Mouse (Mus musculus) T-helper 2 cell (primary cell): ENCODE results near the gene Alyref.

Experiments used
- in situ Hi-C: fragments of 300-600 bp; cut with MboI, MseI; formaldehyde crosslinking; loops from one replicate; pipeline ENCODE4 v1.15.1; 2025; ENCODE audit warnings: high pct_unique_total_duplicates

The Alyref gene

DNA sequence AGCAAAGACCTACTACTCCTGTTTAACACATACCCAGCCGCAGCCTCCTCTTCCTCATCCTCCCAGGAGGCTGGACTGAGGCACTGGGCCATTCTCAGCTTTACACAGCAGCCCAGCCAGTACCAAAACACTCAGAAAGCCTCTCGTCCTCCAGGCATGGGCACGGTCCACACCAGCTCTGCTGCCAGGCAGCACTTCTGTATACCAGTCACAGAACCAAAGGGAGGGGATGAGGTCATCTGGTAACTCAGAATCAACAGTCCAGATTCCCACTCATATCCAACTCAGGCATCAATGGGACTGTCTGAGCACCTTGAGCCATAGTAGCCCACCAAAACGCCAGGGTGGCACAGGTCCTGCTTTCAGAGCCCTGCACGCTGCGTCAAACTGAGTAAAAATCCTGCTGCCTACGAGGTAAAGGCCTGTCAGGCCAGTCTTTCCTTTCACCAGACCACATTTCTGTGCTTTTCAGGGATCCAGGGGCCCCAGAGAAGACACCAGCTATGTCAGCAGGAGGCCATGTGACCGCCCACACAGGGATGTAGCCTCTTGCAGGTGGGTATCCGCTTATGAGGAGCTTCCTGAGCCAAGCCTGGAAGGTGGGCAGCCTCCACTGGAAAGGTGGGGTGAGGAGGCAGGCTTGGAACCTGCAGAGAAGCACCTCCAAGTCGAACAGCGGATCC, 28.8 kb upstream of the Alyref start:
- in situ Hi-C loops = loop anchor here (10.0 kb wide), 1 partner anchor 88 kb away; the partner anchor contains the start of genes Cenpx and Lrrc45

GRCm38 (mm10) chr11:120625152-120625775, 27.1 kb upstream of the Alyref start, which contains the start of gene Sirt7:
Gene Sirt7 (minus strand): TSS chr11:120625240.
- in situ Hi-C loops = loop anchor here (10.0 kb wide), 1 partner anchor 90 kb away; the partner anchor contains the start of genes Cenpx and Lrrc45

GRCm38 (mm10) chr11:120624680-120625111, 26.5 kb upstream of the Alyref start:
- in situ Hi-C loops = loop anchor here (10.0 kb wide), 1 partner anchor 90 kb away; the partner anchor contains the start of genes Cenpx and Lrrc45

- in situ Hi-C loops = loop anchor here (10.0 kb wide), 1 partner anchor 91 kb away; the partner anchor contains the start of genes Cenpx and Lrrc45
Measured at GRCm38 (mm10) chr11:120623961-120624679, 26.0 kb upstream of the Alyref start.

GRCm38 (mm10) chr11:120622805-120623204, 24.6 kb upstream of the Alyref start:
- in situ Hi-C loops = loop anchor here (10.0 kb wide), 1 partner anchor 92 kb away; the partner anchor contains the start of genes Cenpx and Lrrc45

DNA sequence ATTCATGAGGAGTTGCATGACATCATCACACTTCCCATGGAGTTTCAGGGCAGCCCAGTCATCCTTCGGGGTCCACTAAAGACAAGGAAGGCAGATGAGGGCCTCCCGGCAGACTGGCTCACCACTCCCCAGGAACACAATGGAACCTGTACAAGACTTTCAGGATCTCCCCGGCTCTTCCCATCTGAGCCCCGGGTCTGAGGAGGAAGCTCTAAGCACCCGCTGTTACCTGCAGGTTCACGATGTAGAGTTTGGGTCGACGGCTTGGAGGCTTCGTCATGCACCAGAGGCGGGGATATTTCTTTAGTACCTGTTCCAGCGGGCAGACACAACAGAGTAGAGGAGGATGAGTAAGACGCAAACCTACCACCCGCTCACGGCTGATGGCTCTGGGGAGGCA, 22.0 kb upstream of the Alyref start:
- in situ Hi-C loops = loop anchor here (10.0 kb wide), 1 partner anchor 95 kb away; the partner anchor contains the start of genes Cenpx and Lrrc45

- in situ Hi-C loops = no loop called here
Measured at GRCm38 (mm10) chr11:120618619-120619535, 20.7 kb upstream of the Alyref start.

GRCm38 (mm10) chr11:120617519-120618112, 19.5 kb upstream of the Alyref start, which contains the start of gene Pcyt2:
Gene Pcyt2 (minus strand): TSS chr11:120617936.
- in situ Hi-C loops = no loop called here

DNA sequence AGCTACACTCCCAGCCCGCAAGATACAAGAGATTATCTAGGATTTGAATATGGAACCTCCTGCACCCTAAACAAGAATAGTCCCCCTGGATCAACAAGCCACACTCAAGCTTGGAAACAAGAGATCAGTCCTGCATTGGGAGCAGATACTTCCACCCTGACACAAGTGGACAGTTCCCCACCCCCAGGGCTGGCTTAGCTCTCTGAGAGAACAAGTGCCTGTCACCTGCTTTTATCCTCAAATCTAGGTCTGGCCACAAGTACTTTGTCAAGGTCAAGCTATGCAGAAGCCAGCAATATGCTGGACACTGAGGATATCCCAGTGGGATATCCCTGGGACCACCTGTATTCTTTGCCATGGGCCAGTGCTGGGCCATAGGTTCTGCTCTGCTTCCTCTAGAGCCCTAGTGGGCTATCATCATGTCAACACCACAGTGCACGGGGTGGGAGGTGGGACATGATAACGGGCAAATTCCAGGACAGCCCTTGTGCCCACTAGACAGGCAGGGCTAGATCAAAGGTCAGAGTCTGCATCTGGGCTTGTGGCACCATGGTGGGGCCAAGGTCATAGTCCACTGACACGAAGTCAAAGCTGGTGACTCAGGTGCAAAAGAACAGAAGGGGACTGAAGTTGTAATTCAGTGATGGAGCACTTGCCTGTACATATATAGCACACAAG, 18.6 kb upstream of the Alyref start:
- in situ Hi-C loops = no loop called here

DNA sequence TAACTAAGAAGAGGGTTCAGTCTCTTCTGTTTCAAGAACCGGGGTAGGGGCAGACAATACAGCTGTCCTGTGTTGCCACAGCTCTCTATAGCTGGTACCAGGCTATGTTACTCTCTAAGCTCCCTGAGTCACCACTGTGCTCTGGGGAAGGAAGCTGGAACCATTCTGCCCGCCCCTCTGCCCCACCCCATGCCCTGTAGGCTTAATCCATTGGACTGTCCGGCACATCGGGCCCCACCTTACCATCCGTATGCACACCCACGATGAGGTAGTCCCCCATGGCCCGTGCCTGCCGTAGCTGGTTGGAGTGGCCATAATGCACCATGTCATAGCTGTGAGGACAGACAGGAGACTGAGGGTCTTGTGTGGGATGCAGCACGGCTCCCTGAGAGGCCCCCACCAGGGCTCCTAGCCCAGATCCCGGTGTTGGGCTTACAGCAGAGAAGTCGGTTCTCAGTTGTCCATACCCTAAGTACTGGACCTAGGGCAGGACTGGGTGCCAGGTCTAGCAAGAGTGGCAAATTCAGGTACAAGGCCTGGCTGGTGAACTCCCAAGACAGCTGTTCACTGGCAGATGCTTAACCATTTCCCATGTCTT, 17.5 kb upstream of the Alyref start:
- in situ Hi-C loops = no loop called here

GRCm38 (mm10) chr11:120615167-120615566, 17.0 kb upstream of the Alyref start:
- in situ Hi-C loops = no loop called here

DNA sequence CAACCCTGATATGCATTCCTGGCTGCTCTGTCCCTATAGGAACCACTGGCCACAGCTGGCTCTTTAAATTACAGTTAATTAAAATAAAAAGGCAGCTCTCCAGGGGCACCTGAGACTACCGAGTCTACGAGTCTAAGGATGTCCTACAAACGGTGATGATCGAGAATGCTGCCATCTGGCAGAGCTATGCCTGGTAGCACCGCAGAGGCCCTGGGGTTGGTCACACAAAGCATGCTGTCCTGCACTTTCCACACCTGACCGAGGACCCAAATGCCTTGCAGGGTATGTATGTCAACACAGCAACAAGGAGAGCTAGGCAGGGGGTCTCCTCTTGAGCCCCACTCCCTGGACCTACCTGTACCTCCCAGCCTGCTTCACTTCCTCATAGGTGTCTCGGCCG, 15.8 kb upstream of the Alyref start:
- in situ Hi-C loops = no loop called here

DNA sequence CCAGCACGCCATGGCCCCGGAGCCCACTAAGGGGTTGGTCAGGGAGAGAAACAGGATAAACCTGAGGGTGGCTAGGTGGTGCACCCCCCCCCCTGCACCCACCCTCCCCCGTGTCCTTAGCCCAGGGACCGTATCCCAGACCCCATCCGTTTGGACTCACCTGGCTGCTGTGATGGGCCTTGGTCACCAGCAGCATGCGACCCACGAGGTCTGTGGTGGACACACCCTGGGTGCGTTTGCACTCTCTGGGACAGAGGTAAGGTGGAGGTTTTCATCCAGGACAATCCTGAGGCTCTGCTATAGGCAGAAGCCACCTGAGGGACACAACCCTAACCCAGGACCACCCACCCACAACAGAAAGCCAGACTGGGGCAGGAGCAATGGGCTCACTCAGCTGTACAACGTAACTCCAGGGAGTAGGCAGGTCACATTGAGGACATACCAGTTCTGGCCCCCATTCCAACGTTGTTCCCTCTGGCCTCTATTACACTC, 15.4 kb upstream of the Alyref start:
- in situ Hi-C loops = no loop called here

- in situ Hi-C loops = no loop called here
Measured at GRCm38 (mm10) chr11:120612763-120613162, 14.6 kb upstream of the Alyref start.

GRCm38 (mm10) chr11:120610477-120611046, 12.4 kb upstream of the Alyref start:
- in situ Hi-C loops = no loop called here

- in situ Hi-C loops = no loop called here
Measured at GRCm38 (mm10) chr11:120609250-120609649, 11.1 kb upstream of the Alyref start.

DNA sequence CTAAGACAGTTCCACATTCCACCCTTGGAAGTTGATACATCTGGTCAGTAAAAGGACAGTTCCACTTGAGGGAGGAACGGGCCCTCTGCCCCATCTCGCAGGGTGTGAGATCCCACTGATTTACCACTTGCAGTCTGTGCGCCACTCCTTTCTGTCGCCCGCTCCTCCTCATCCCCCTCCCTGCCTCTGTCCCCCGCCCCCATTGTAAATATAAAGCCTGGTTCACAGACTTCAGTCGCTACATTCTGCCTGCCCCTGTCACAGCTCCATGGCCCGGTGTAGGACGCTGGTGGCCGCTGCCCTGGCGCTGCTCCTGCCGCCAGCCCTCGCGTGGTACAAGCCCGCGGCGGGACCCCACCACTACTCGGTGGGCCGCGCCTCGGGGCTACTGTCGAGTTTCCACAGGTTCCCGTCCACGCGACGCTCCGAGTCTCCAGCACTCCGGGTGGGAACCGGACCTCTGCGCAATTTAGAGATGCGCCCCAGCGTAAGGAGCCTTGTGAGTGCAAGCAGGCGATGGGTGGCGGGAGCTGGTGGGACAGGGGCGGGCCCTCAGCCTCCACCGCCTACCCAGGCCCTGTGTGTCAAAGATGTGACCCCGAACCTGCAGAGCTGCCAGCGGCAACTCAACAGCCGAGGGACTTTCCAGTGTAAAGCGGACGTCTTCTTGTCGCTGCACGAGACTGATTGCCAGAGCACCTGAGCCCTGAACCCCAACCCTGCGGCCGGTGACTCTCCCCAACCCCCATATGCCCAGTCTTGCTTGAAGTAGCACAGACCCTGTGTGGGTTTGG, 10.3 kb upstream of the Alyref start, which contains the start of gene Npb:
Gene Npb, plus strand, starts transcription at position 237 of the 794 bp plus-strand sequence.
- in situ Hi-C loops = no loop called here

- in situ Hi-C loops = no loop called here
Measured at GRCm38 (mm10) chr11:120606764-120607163, 8.6 kb upstream of the Alyref start.
